Mouse (Mus musculus): ENCODE data around the gene Dlg2. TPM values are rescaled to one million over a fixed set of nuclear protein-coding genes. Genes with fewer than 3 reads are reported as not detected.

Gene Dlg2
- total RNA-seq, 2 experiments from 2014 or later: 295 to 301 TPM

- Histone ChIP-seq H3K27ac (peak overlapping the region; percentile 67), H3K4me3 (no peak overlapping the region)
- intact Hi-C loops (cut with DNase I): no loop called here
- TF ChIP-seq CTCF (IDR thresholded peaks at IDR 0.05): no peak
- DNase-seq (ENCODE audit: extremely low spot score in 1 of 2, low spot score in 2 of 2): no peak
Measured at GRCm38 (mm10) chr7:92264325-92264724, 1787.9 kb downstream of the Dlg2 start.

- DNase-seq (ENCODE audit: extremely low spot score in 1 of 2, low spot score in 2 of 2): no peak
- peak overlapping the region; percentile 67; the same call in 1 of the 2 replicates for H3K27ac ChIP-seq
- no peak overlapping the region for H3K4me3 ChIP-seq
- intact Hi-C loops (cut with DNase I): no loop called here
- TF ChIP-seq CTCF (IDR thresholded peaks at IDR 0.05): no peak
Measured at GRCm38 (mm10) chr7:92264964-92265363, 1788.5 kb downstream of the Dlg2 start.

GRCm38 (mm10) chr7:92275353-92275752 is 1798.9 kb downstream of the Dlg2 start:
- H3K4me3 ChIP-seq: no peak overlapping the region
- no peak for DNase-seq (ENCODE audit: extremely low spot score in 1 of 2, low spot score in 2 of 2)
- intact Hi-C loops (cut with DNase I): no loop called here
- TF ChIP-seq CTCF (IDR thresholded peaks at IDR 0.05): no peak
- peak overlapping the region; percentile 21; the same call in 1 of the 2 replicates for H3K27ac ChIP-seq

- no peak for DNase-seq (ENCODE audit: extremely low spot score in 1 of 2, low spot score in 2 of 2)
- Histone ChIP-seq H3K27ac (peak overlapping the region; percentile 50; the same call in 1 of the 2 replicates), H3K4me3 (no peak overlapping the region)
- intact Hi-C loops (cut with DNase I): no loop called here
- TF ChIP-seq CTCF (IDR thresholded peaks at IDR 0.05): no peak; the same call in 1 of the 2 replicates
Measured at GRCm38 (mm10) chr7:92277629-92278028, 1801.2 kb downstream of the Dlg2 start.

- DNase-seq (ENCODE audit: extremely low spot score in 1 of 2, low spot score in 2 of 2): no peak
- Histone ChIP-seq H3K4me3 (no peak overlapping the region), H3K27ac (no peak overlapping the region)
- intact Hi-C loops (cut with DNase I): no loop called here
- no peak for TF ChIP-seq CTCF (IDR thresholded peaks at IDR 0.05)
Measured at GRCm38 (mm10) chr7:92280925-92281324, 1804.5 kb downstream of the Dlg2 start.

- intact Hi-C loops (cut with DNase I): no loop called here
- no peak for TF ChIP-seq CTCF (IDR thresholded peaks at IDR 0.05)
- H3K4me3 ChIP-seq: no peak overlapping the region
- DNase-seq (ENCODE audit: extremely low spot score in 1 of 2, low spot score in 2 of 2): no peak
- H3K27ac ChIP-seq: no peak overlapping the region
Measured at GRCm38 (mm10) chr7:92287058-92287457, 1810.6 kb downstream of the Dlg2 start.

GRCm38 (mm10) chr7:92288814-92289213 is 1812.3 kb downstream of the Dlg2 start:
- no peak overlapping the region for H3K4me3 ChIP-seq
- H3K27ac ChIP-seq: no peak overlapping the region; the same call in 1 of the 2 replicates
- DNase-seq (ENCODE audit: extremely low spot score in 1 of 2, low spot score in 2 of 2): no peak
- TF ChIP-seq CTCF (IDR thresholded peaks at IDR 0.05): no peak
- intact Hi-C loops (cut with DNase I): no loop called here

- Histone ChIP-seq H3K27ac (no peak overlapping the region), H3K4me3 (no peak overlapping the region)
- no peak for DNase-seq (ENCODE audit: extremely low spot score in 1 of 2, low spot score in 2 of 2)
- intact Hi-C loops (cut with DNase I): no loop called here
- TF ChIP-seq CTCF (IDR thresholded peaks at IDR 0.05): no peak
Measured at GRCm38 (mm10) chr7:92292918-92293518, 1816.5 kb downstream of the Dlg2 start.

GRCm38 (mm10) chr7:92301046-92301445 is 1824.6 kb downstream of the Dlg2 start:
- TF ChIP-seq CTCF (IDR thresholded peaks at IDR 0.05): no peak
- Histone ChIP-seq H3K27ac (no peak overlapping the region), H3K4me3 (no peak overlapping the region)
- no peak for DNase-seq (ENCODE audit: extremely low spot score in 1 of 2, low spot score in 2 of 2)
- intact Hi-C loops (cut with DNase I): no loop called here

- H3K27ac ChIP-seq: no peak overlapping the region
- TF ChIP-seq CTCF (IDR thresholded peaks at IDR 0.05): no peak
- no peak for DNase-seq (ENCODE audit: extremely low spot score in 1 of 2, low spot score in 2 of 2)
- intact Hi-C loops (cut with DNase I): no loop called here
- no peak overlapping the region for H3K4me3 ChIP-seq
Measured at GRCm38 (mm10) chr7:92307634-92308033, 1831.2 kb downstream of the Dlg2 start.

GRCm38 (mm10) chr7:92308168-92308567 is 1831.7 kb downstream of the Dlg2 start:
- no peak overlapping the region for H3K4me3 ChIP-seq
- intact Hi-C loops (cut with DNase I): no loop called here
- no peak for DNase-seq (ENCODE audit: extremely low spot score in 1 of 2, low spot score in 2 of 2)
- no peak for TF ChIP-seq CTCF (IDR thresholded peaks at IDR 0.05)
- H3K27ac ChIP-seq: no peak overlapping the region

- intact Hi-C loops (cut with DNase I): no loop called here
- no peak for TF ChIP-seq CTCF (IDR thresholded peaks at IDR 0.05)
- DNase-seq (ENCODE audit: extremely low spot score in 1 of 2, low spot score in 2 of 2): no peak
- Histone ChIP-seq H3K27ac (no peak overlapping the region), H3K4me3 (no peak overlapping the region)
Measured at GRCm38 (mm10) chr7:92316389-92316788, 1839.9 kb downstream of the Dlg2 start.

- Histone ChIP-seq H3K4me3 (no peak overlapping the region), H3K27ac (no peak overlapping the region)
- no peak for TF ChIP-seq CTCF (IDR thresholded peaks at IDR 0.05)
- DNase-seq (ENCODE audit: extremely low spot score in 1 of 2, low spot score in 2 of 2): no peak
- intact Hi-C loops (cut with DNase I): no loop called here
Measured at GRCm38 (mm10) chr7:92319469-92319868, 1843.0 kb downstream of the Dlg2 start.
